Mouse (Mus musculus) duodenum, adult 2 months (tissue): ENCODE results near the gene Sult6b1. TPM values are rescaled to one million over a fixed set of nuclear protein-coding genes. Genes with fewer than 3 reads are reported as not detected.

Source experiments
- polyA plus RNA-seq: library from polyadenylated mRNA; depleted of rRNA; stranded (reverse); fragments of >200 nt; gene quantifications from 2 replicates; pipeline ENCODE4 v1.2.3, GENCODE M21; 2012; ENCODE audit warnings: low replicate concordance; rRNA removed

The Sult6b1 gene
- polyA plus RNA-seq, result not detected in 2 replicates

DNA sequence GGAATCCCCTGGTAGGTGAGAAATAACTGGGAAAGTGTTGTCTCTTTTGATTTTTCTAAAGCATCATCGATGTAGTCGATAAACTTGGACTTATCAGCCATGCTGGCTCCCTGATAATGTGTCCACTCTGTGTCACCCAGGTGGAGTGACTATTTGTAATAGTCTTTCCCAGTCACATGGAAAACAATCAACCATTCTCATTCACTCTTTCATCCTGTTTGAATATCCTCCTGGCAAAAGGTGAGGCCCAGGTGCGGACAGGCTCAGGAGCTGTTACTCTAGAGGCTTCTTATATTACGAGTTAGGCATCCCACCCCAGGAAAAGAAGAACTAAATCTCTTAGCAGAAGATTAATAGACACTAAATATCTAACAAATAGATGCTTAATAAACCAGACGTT is at the start of gene Sult6b1:
Gene Sult6b1 (minus strand): TSS at position 101 of the 400 bp plus-strand sequence.

GRCm38 (mm10) chr17:78936466-78937228 is 29.9 kb upstream of the Sult6b1 start, which contains the start of the genes Cebpz and Ndufaf7:
TSS of gene Cebpz (minus strand) at chr17:78937066.
TSS of gene Ndufaf7 (plus strand) at chr17:78937136.

GRCm38 (mm10) chr17:78916369-78916813 is 9.6 kb upstream of the Sult6b1 start, which contains the start of gene Cebpzos:
TSS of gene Cebpzos (plus strand) at chr17:78916500.

GRCm38 (mm10) chr17:78882401-78883112 is 24.2 kb downstream of the Sult6b1 start, which contains the start of gene Eif2ak2:
TSS of gene Eif2ak2 (minus strand) at chr17:78882573.

GRCm38 (mm10) chr17:78834856-78835835 is 71.6 kb downstream of the Sult6b1 start, which contains the start of the genes Heatr5b and Gpatch11:
TSS of gene Heatr5b (minus strand) at chr17:78835364.
TSS of gene Gpatch11 (plus strand) at chr17:78835567.

Other genes with a start within 250 kb of the Sult6b1 start
- 1.8 and 2.5 TPM in 2 replicates for gene Strn, start 169.8 kb downstream of the Sult6b1 start, polyA plus RNA-seq
- 5.7 and 8.6 TPM in 2 replicates for gene Heatr5b, start 71.6 kb downstream of the Sult6b1 start, polyA plus RNA-seq
- 2.9 and 3.1 TPM in 2 replicates for gene Gpatch11, start 71.4 kb downstream of the Sult6b1 start, polyA plus RNA-seq
- gene Eif2ak2, start 24.4 kb downstream of the Sult6b1 start, polyA plus RNA-seq, result 0.64 and 1.3 TPM in 2 replicates
- 4.6 and 6.6 TPM in 2 replicates for gene Cebpzos, start 9.5 kb upstream of the Sult6b1 start, polyA plus RNA-seq
- 0.62 and 0.97 TPM in 2 replicates for gene Cebpz, start 30.1 kb upstream of the Sult6b1 start, polyA plus RNA-seq
- 1.4 and 1.8 TPM in 2 replicates for gene Ndufaf7, start 30.1 kb upstream of the Sult6b1 start, polyA plus RNA-seq
- 0.39 and 1.2 TPM in 2 replicates for gene Prkd3, start 113.8 kb upstream of the Sult6b1 start, polyA plus RNA-seq
- gene Qpct, start 144.9 kb upstream of the Sult6b1 start, polyA plus RNA-seq, result 1.6 and 2.3 TPM in 2 replicates